Mouse (Mus musculus) thymus, adult 18-20 months (tissue): ENCODE data around the gene Dedd2.
A peak's percentile ranks its signal among the peaks of the same experiment; 100 is the strongest.

Experiments used
- DNase-seq, 2 experiments: peaks; one replicate each; pipeline ENCODE4 v3.0.0; 2022; ENCODE audit warnings: mixed read lengths in 2 of 2

Gene Dedd2

DNA sequence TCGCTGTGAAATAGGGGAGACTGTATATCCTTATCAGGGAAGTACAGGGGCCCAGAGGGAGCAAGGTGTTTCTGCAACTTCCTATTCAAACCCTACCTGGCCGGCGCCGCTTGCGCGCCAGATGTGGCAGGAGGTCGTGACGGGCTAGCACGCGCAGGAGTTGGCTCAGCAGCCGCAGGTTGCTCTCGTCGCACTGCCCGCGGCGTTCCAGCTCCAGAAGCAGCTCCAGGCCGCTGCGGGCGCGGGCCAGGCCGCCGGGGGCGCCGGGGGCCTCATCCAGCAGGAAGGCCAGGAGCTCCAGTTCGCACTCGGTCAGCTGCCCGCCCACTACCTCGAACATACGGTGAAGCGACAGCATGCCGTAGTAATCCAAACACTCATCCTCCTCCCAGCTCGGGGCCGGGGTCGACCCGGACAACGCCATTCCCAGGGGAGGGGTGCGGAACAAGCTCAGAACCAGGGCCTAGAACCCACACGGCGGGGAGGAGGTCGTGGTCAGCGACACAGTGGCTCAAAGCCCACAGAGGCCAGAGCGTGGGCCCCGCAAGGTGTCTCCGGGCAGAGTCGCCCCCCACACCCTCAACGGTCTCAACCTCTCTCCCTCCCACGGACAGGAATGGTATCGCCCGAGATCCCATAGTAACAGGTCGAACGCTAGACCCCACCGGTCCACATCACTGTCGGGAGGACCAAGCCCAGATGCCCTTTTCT lies 1.6 kb downstream of the Dedd2 start:
- DNase-seq, result peak; percentile 46 to 66

DNA sequence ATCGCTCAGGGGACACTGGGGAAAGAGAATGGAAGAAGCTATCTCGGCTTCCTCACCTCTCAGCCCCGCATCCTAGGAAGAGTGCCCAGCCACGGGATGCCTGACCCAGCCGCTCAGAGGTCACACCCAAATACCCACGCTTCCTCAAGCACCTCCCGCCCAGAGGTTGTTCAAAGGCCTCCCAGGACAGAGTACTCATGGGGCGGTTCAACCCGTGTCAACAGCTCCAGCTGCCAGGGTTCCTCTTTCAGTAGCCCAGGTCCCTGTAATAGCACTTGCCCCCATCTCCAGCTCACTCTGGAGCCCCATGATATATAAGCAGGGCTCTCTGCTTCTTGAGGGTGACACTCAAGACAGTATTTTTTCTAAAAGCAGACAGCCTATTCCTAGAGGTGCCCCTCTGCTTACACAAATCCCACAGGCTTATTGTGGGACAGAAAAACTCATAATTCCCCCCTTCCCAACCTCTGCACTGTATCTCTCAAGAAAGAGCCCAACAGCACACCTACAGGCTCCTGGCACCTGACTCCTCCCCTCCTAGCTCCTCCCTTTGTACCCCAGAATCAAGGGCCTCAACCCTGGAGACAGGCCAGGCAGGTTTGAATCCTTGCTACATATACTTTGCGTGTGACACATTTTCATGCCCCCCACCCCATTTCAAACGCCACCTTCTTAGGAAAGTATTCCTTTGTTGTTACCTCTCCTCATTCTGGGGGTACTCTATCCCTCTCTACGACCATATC lies 2.6 kb downstream of the Dedd2 start:
- DNase-seq, result no peak

DNA sequence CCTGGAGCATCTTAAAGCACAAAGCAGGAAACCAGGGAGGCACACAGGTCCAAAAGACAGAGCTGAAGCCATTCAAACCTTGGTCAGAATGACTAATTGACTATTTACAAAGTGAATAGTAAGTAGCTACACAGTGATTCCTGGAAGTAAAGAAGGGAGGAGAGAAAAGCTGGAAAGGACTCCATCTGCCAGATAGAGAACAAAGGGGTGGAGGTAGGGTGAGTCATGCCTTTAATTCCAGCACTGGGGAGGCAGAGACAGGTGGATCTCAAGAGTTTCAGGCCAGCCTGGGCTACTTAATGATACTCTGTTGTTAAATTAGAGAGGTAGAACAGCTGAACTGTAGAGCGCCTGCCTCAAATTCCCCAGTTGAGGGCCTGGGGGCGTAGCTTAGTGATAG lies 6.2 kb downstream of the Dedd2 start:
- DNase-seq, result no peak

- no peak for DNase-seq
Measured at GRCm38 (mm10) chr7:25213099-25213498, 7.3 kb downstream of the Dedd2 start.

DNA sequence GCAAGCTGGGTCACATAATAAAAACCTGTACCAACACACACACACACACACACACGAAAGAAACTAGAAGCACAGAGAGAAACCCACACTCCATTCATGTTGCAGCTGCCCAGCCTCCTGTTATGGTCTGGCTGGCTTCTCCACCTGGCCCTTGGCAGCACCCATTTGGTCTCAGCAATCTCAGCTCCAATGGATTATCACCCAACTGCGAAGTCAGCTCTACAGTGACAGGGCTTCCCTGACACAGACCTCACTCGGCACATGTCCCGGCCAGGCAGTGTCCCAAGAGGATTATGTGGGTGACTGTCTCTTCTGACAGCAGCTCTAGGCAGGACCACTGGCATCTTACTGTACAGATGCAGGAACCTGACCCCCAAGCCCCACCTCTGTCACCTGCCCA lies 9.9 kb downstream of the Dedd2 start:
- no peak for DNase-seq

- DNase-seq, result no peak
Measured at GRCm38 (mm10) chr7:25209161-25209622, 11.2 kb downstream of the Dedd2 start.

GRCm38 (mm10) chr7:25206094-25206830 lies 14.2 kb downstream of the Dedd2 start:
- peak in 1 of 2 experiments; percentile 18 for DNase-seq

- peak; percentile 58 to 78 for DNase-seq
Measured at GRCm38 (mm10) chr7:25205355-25206093, 14.9 kb downstream of the Dedd2 start.

GRCm38 (mm10) chr7:25203624-25204023 lies 16.8 kb downstream of the Dedd2 start:
- no peak for DNase-seq

DNA sequence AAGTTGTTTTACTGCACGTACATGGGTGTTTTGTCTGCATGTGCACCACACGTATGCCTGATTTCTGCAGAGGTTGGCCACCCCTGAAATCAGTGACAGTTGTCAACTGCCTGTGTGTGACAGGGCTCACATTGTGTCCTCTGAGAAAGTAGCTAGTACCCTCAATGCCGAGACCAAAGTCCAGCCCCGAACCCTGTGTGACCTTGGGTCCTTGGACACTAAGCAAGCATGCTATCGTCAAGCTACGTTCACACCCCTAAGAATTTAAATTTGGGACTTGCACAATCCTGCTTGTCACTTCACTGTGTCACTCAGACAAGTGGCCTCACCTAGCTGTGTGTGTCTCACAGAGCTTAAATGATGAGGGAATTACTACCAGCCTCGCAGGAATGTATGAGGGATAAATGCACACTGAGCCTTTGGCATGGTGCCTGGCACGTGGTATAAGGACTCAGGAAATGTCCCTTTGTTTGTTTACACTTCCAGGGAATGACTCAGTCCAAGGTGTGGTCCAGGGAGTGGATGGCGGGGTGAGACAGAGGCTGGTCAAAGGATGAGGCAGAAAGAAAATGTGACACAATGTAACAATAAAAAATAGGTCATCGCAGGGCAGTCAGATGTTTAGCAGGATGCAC lies 22.9 kb downstream of the Dedd2 start:
- DNase-seq, result no peak

DNA sequence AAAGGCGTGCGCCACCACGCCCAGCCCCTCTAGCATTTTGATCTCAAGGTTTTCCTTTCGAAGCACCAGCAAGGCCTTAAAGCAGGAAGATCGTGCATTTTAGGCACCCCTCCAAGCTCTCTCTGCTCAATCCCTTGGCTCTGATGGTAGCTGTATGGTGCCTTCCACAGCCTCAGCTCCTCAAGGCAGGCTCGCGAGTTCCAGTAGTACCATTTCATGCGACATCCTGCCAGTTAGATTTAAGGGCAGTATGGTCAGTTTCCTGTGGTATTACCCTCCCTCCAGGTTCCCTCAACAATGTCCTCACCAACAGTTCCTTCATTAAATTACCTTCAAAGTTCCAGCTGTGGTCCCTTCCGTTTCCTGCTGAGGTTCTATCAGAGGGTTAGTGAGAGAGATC lies 24.3 kb downstream of the Dedd2 start:
- DNase-seq, result no peak

DNA sequence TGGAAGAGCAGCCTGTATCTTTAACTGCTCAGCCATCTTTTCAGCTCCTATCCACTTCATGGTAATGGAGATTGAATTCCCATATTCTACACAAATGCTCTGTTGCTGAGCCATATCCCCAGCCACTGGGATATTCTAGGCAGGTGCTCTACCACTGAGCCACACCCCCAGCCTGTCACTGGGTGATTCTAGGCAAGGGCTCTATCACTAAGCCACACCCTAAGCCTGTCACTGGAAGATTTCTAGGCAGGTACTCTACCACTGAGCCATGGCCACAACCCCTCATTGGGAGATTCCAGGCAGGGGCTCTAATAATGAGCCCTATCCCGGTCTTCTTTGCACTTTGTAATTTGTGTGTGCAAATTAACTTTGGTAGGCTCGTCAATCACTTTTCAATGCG lies 25.3 kb downstream of the Dedd2 start:
- no peak for DNase-seq

DNA sequence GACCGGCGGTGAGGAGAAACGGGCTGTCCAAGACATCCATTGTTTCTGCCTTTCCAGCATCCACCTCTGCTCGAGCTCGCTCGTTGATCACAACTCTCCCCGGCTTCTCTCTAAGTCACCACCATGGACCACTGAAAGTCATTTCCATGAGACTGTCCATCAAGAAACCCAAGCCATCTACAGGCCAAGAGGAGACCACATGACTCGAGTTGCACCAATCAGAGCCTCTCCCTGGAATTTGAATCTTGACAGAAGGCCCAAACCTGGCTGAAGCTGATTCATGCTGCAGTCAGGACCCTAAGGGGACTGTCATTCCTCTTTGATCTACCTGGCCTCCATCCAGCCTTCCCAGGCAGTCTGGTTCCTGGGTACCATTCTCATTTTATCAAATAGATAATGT lies 28.3 kb downstream of the Dedd2 start:
- DNase-seq, result no peak

DNA sequence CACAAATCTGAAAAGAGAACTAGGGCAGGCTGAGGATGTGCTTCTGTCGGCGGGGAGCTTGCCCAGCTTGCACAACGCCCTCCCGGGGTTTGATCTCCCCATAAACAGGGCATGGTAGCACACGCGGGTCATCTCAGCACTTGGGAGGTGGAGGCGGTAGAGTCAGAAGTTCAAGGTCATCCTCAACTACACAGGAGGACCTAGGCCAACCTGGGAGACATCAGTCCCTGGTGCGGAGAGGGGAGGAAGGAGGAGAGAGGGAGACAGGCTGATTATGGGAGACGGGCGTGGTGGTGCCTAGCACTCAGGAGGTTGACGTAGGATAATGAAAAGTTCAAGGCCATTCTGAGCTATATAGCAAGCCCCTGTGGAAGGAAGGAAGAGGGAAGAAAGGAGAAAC lies 29.6 kb downstream of the Dedd2 start:
- no peak for DNase-seq

- DNase-seq, result peak; percentile 54 to 55
Measured at GRCm38 (mm10) chr7:25187662-25188650, 32.5 kb downstream of the Dedd2 start.

DNA sequence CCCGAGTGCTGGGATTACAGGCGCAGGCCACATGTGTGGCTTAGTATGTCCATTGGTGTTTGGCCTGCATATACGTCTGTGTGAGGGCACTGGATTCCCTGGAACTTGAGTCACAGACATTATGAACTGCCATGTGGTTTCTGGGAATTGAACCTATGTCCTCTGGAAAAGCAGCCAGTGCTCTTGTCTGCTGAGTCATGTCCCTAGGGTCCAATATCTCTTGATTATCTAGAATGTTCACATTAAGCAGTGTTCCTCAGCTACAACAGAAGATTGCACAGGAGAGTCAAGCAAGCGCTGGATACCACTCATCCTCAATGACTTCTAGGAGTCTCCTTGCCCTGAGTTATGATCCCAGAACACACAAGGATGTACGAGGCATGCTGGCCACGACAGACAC lies 36.3 kb downstream of the Dedd2 start:
- no peak for DNase-seq

DNA sequence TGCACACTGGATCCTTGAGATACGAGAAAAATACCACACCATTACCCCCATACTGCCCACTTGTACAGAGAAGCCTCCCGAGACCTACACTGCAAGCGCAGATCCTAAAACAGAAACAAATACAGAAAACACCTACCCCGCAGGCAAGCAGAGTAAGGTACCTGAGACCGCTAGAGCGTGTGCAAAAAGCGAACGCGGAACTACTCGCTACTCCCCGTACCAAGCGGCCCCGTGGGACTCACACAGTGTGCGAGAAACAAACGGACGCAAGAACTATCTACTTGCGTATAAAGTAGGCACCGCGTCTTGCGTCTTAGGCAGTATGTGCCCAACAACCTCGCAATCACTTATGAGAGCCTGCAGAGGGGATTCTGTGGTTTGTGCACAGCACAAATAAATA lies 38.6 kb downstream of the Dedd2 start:
- no peak for DNase-seq

DNA sequence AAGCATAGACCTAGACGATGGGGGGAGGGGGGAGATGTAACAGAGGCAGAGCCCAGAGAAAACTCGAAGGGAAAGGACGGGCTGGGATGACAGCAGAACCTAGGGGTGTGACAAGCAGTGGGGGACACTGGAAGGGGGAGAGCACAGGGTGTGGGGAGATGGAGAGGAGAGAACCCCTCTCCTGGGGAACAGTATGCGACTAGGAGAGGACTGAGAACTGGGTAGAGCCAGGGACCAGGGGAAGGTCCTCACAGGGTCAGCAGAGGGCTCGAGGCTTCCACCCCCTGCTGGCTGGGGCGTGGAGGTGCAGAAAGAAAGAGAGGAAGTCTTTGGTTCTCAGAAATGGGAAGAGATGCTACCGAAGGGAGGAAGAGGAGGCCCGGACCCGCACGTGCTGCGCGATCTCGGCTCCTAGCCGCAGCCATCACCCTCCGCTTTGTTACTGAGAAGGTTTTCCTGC lies 39.1 kb downstream of the Dedd2 start:
- peak; percentile 37 to 39 for DNase-seq

- DNase-seq, result no peak
Measured at GRCm38 (mm10) chr7:25180512-25180911, 39.9 kb downstream of the Dedd2 start.

- DNase-seq, result peak; percentile 58 to 61
Measured at GRCm38 (mm10) chr7:25179606-25180161, 40.7 kb downstream of the Dedd2 start, which contains the start of gene Pou2f2. Gene Pou2f2 (minus strand): TSS chr7:25179726.
